Mouse (Mus musculus) subcutaneous adipose tissue, adult 2 months (tissue): ENCODE measurements around the gene Gm14180. TPM values are rescaled to one million over a fixed set of nuclear protein-coding genes. Genes with fewer than 3 reads are reported as not detected.

Experiments used
- polyA plus RNA-seq: library from polyadenylated mRNA; depleted of rRNA; stranded (reverse); fragments of >200 nt; gene quantifications from 2 replicates; pipeline ENCODE4 v1.2.3, GENCODE M21; 2012; ENCODE audit warnings: low replicate concordance; rRNA removed

The Gm14180 gene
- not detected in 2 replicates for polyA plus RNA-seq

GRCm38 (mm10) chr11:99734190-99734589, at the start of gene Gm14180:
Gene Gm14180 (minus strand): TSS chr11:99734290.

GRCm38 (mm10) chr11:99780604-99781003, 46.5 kb upstream of the Gm14180 start, which contains the start of gene Krtap4-8:
Gene Krtap4-8 (minus strand): TSS chr11:99780704.

GRCm38 (mm10) chr11:99772813-99773212, 38.7 kb upstream of the Gm14180 start, which contains the start of gene Gm11595:
Gene Gm11595 (minus strand): TSS chr11:99772913.

GRCm38 (mm10) chr11:99690463-99690862, 43.6 kb downstream of the Gm14180 start, which contains the start of gene Gm14190:
Gene Gm14190 (minus strand): TSS chr11:99690740.

Other genes starting within 250 kb of the Gm14180 start
- gene Krt23, start 241.2 kb downstream of the Gm14180 start, polyA plus RNA-seq: 7.2 TPM in 1 of 2 replicates, not detected in the other
- 0.33 TPM in 1 of 2 replicates, not detected in the other for gene Krt39, start 213.0 kb downstream of the Gm14180 start, polyA plus RNA-seq
- gene Krt40, start 191.1 kb downstream of the Gm14180 start, polyA plus RNA-seq: not detected in 2 replicates
- gene Krtap3-3, start 183.4 kb downstream of the Gm14180 start, polyA plus RNA-seq: not detected in 2 replicates
- not detected in 2 replicates for gene Krtap3-2, start 177.4 kb downstream of the Gm14180 start, polyA plus RNA-seq
- gene Gm11939, start 174.8 kb downstream of the Gm14180 start, polyA plus RNA-seq: not detected in 2 replicates
- gene Krtap3-1, start 167.7 kb downstream of the Gm14180 start, polyA plus RNA-seq: not detected in 2 replicates
- gene Krtap1-5, start 153.3 kb downstream of the Gm14180 start, polyA plus RNA-seq: not detected in 2 replicates
- gene Krtap1-4, start 150.6 kb downstream of the Gm14180 start, polyA plus RNA-seq: not detected in 2 replicates
- not detected in 2 replicates for gene Krtap1-3, start 143.0 kb downstream of the Gm14180 start, polyA plus RNA-seq
- not detected in 2 replicates for gene Krtap9-3, start 136.2 kb downstream of the Gm14180 start, polyA plus RNA-seq
- gene Gm11938, start 131.0 kb downstream of the Gm14180 start, polyA plus RNA-seq: not detected in 2 replicates
- not detected in 2 replicates for gene Gm11937, start 124.1 kb downstream of the Gm14180 start, polyA plus RNA-seq
- not detected in 2 replicates for gene Krtap2-4, start 119.4 kb downstream of the Gm14180 start, polyA plus RNA-seq
- gene Gm11562, start 113.9 kb downstream of the Gm14180 start, polyA plus RNA-seq: not detected in 2 replicates
- not detected in 2 replicates for gene Krtap4-1, start 106.1 kb downstream of the Gm14180 start, polyA plus RNA-seq
- gene Krtap4-2, start 99.2 kb downstream of the Gm14180 start, polyA plus RNA-seq: not detected in 2 replicates
- not detected in 2 replicates for gene Krtap4-7, start 90.2 kb downstream of the Gm14180 start, polyA plus RNA-seq
- not detected in 2 replicates for gene Gm11555, start 84.1 kb downstream of the Gm14180 start, polyA plus RNA-seq
- not detected in 2 replicates for gene Gm11563, start 75.3 kb downstream of the Gm14180 start, polyA plus RNA-seq
- not detected in 2 replicates for gene Krtap4-6, start 68.3 kb downstream of the Gm14180 start, polyA plus RNA-seq
- gene Gm14190, start 43.5 kb downstream of the Gm14180 start, polyA plus RNA-seq: not detected in 2 replicates
- not detected in 2 replicates for gene Gm11595, start 38.6 kb upstream of the Gm14180 start, polyA plus RNA-seq
- gene Krtap4-8, start 46.4 kb upstream of the Gm14180 start, polyA plus RNA-seq: not detected in 2 replicates
- gene Krtap4-9, start 50.9 kb upstream of the Gm14180 start, polyA plus RNA-seq: not detected in 2 replicates
- not detected in 2 replicates for gene Gm11596, start 59.2 kb upstream of the Gm14180 start, polyA plus RNA-seq
- gene Gm11569, start 64.6 kb upstream of the Gm14180 start, polyA plus RNA-seq: not detected in 2 replicates
- gene Gm11554, start 70.2 kb upstream of the Gm14180 start, polyA plus RNA-seq: not detected in 2 replicates
- gene Krtap4-13, start 75.6 kb upstream of the Gm14180 start, polyA plus RNA-seq: not detected in 2 replicates
- gene Gm11564, start 81.4 kb upstream of the Gm14180 start, polyA plus RNA-seq: not detected in 2 replicates
- gene 2300003K06Rik, start 103.8 kb upstream of the Gm14180 start, polyA plus RNA-seq: not detected in 2 replicates
- gene Krtap4-16, start 117.3 kb upstream of the Gm14180 start, polyA plus RNA-seq: not detected in 2 replicates
- not detected in 2 replicates for gene Gm11568, start 123.6 kb upstream of the Gm14180 start, polyA plus RNA-seq
- not detected in 2 replicates for gene Gm11559, start 130.2 kb upstream of the Gm14180 start, polyA plus RNA-seq
- gene Krtap9-1, start 139.1 kb upstream of the Gm14180 start, polyA plus RNA-seq: not detected in 2 replicates
- not detected in 2 replicates for gene Gm11567, start 144.9 kb upstream of the Gm14180 start, polyA plus RNA-seq
- not detected in 2 replicates for gene Krtap31-1, start 173.6 kb upstream of the Gm14180 start, polyA plus RNA-seq
- not detected in 2 replicates for gene Gm11565, start 180.5 kb upstream of the Gm14180 start, polyA plus RNA-seq
- gene Krtap31-2, start 202.0 kb upstream of the Gm14180 start, polyA plus RNA-seq: not detected in 2 replicates
- gene Krtap9-5, start 214.2 kb upstream of the Gm14180 start, polyA plus RNA-seq: not detected in 2 replicates
- gene Krtap29-1, start 244.8 kb upstream of the Gm14180 start, polyA plus RNA-seq: not detected in 2 replicates